Mouse (Mus musculus) cerebellum, adult 11 months (tissue): Measurements from ENCODE around the gene Gm49395.

Experiments used
- DNase-seq: peaks from one replicate; pipeline ENCODE4 v3.0.0; 2022

Gene Gm49395

GRCm38 (mm10) chr13:115050660-115051559 is 50.8 kb downstream of the Gm49395 start:
- DNase-seq: no peak

- no peak for DNase-seq
These were observed 59.1 kb downstream of the Gm49395 start for GRCm38 (mm10) chr13:115042652-115043051.

GRCm38 (mm10) chr13:115037304-115037703 is 64.4 kb downstream of the Gm49395 start:
- DNase-seq: no peak

GRCm38 (mm10) chr13:115035387-115035786 is 66.3 kb downstream of the Gm49395 start:
- DNase-seq: no peak

GRCm38 (mm10) chr13:115033135-115033534 is 68.6 kb downstream of the Gm49395 start:
- DNase-seq: no peak

- DNase-seq: no peak
These were observed 70.3 kb downstream of the Gm49395 start for GRCm38 (mm10) chr13:115031177-115032000.

- no peak for DNase-seq
These were observed 76.3 kb downstream of the Gm49395 start for GRCm38 (mm10) chr13:115025394-115025793.

GRCm38 (mm10) chr13:115022117-115022787 is 79.5 kb downstream of the Gm49395 start:
- no peak for DNase-seq

- no peak for DNase-seq
These were observed 80.3 kb downstream of the Gm49395 start for GRCm38 (mm10) chr13:115021411-115021810.

GRCm38 (mm10) chr13:115020727-115021126 is 81.0 kb downstream of the Gm49395 start:
- no peak for DNase-seq

- DNase-seq: no peak
These were observed 84.2 kb downstream of the Gm49395 start for GRCm38 (mm10) chr13:115017545-115017944.

- no peak for DNase-seq
These were observed 90.2 kb downstream of the Gm49395 start for GRCm38 (mm10) chr13:115011547-115011946.

GRCm38 (mm10) chr13:115006213-115006835 is 95.4 kb downstream of the Gm49395 start:
- no peak for DNase-seq

GRCm38 (mm10) chr13:115005342-115005741 is 96.4 kb downstream of the Gm49395 start:
- DNase-seq: no peak

- DNase-seq: no peak
These were observed 98.2 kb downstream of the Gm49395 start for GRCm38 (mm10) chr13:115003444-115004053.

- no peak for DNase-seq
These were observed 98.9 kb downstream of the Gm49395 start for GRCm38 (mm10) chr13:115002837-115003236.

- no peak for DNase-seq
These were observed 99.6 kb downstream of the Gm49395 start for GRCm38 (mm10) chr13:115002155-115002554.

- DNase-seq: no peak
These were observed 102.1 kb downstream of the Gm49395 start for GRCm38 (mm10) chr13:114999582-114999981.

GRCm38 (mm10) chr13:114998100-114998499 is 103.6 kb downstream of the Gm49395 start:
- DNase-seq: no peak

GRCm38 (mm10) chr13:114992260-114993014 is 109.3 kb downstream of the Gm49395 start:
- DNase-seq: no peak

- DNase-seq: no peak
These were observed 114.1 kb downstream of the Gm49395 start for GRCm38 (mm10) chr13:114987668-114988067.
